Comparison of ENCODE assay signal across 7 mouse cellular contexts in genomic region chr2:125723408-125724085, GRCm38 (mm10). TPM values are rescaled to one million over a fixed set of nuclear protein-coding genes. Genes with fewer than 3 reads are reported as not detected.
DNase-seq lines count a peak whose midpoint lies in the region; TF ChIP-seq lines count a peak whose summit lies in the region.

No protein-coding gene starts in this region.

- H3K4me1 ChIP-seq in ES-E14 (ENCODE audit: control insufficient read depth in 2 of 2, insufficient read depth in 2 of 2, low read length in 2 of 2, poor library complexity in 1 of 2), result peaks cover 0 to 11% of the 10 kb centered on the region in 2 experiments; a peak in 2 of 4 replicates
- H3K4me1 ChIP-seq in bone marrow, adult 2 months (ENCODE audit: control insufficient read depth, insufficient read depth, low read length), result peaks cover 1% of the 10 kb centered on the region
- H3K4me1 ChIP-seq in embryonic fibroblast, embryonic 13.5 days (ENCODE audit: control insufficient read depth, insufficient read depth, low read length), result 0 out of 2 replicates have a peak, but pooled peaks cover 7% of the 10 kb centered on the region

- intact Hi-C loops in heart, postnatal 36 days (cut with DNase I), result loop anchor here (10.0 kb wide), 1 partner anchor 469 kb away; no protein-coding TSS in a partner anchor

- no peak overlapping the region for H3K27ac ChIP-seq in ES-E14 (ENCODE audit: insufficient read depth, low read depth, low read length, poor library complexity, severe bottlenecking)
- no peak overlapping the region for H3K27ac ChIP-seq in bone marrow, adult 2 months (ENCODE audit: control insufficient read depth, insufficient read depth, low read depth, low read length, poor library complexity)
- no peak overlapping the region for H3K27ac ChIP-seq in embryonic fibroblast, embryonic 13.5 days (ENCODE audit: insufficient read depth, low read length)

- no peak overlapping the region for H3K9ac ChIP-seq in ES-E14 (ENCODE audit: insufficient read depth, low read depth, low read length, poor library complexity, severe bottlenecking)

- in situ Hi-C loops in ES-E14 (cut with MboI; ENCODE audit: low sequenced_read_pairs in 2 of 2, unreplicated experiment in 2 of 2), result no loop called here

- no peaks in the 10 kb centered on the region for H3K9me3 ChIP-seq in ES-E14 (ENCODE audit: control insufficient read depth, insufficient read depth, low read depth, low read length)

- H3K4me3 ChIP-seq in ES-E14 (ENCODE audit: insufficient read depth in 1 of 2, low read depth in 1 of 2, low read length in 2 of 2, poor library complexity in 1 of 2, severe bottlenecking in 1 of 2), result peak overlapping the region; percentile 42 to 53
- H3K4me3 ChIP-seq in bone marrow, adult 2 months (replicated peaks; ENCODE audit: control insufficient read depth, low read depth, low read length), result no peak overlapping the region
- peak overlapping the region; percentile 58 for H3K4me3 ChIP-seq in embryonic fibroblast, embryonic 13.5 days (ENCODE audit: insufficient read depth, low read length)

- no peaks in the 10 kb centered on the region for H3K36me3 ChIP-seq in ES-E14 (ENCODE audit: control insufficient read depth, insufficient read depth, low read length, poor library complexity, severe bottlenecking)

- WGBS in bone marrow, adult 2 months, result under 1% methylated on average over 34 of the region's 34 CpGs

- TF ChIP-seq POLR2A in bone marrow, adult 2 months (IDR thresholded peaks at IDR 0.05; ENCODE audit: borderline replicate concordance, control insufficient read depth, low read depth, low read length), result no peak
- no peak for TF ChIP-seq POLR2A in embryonic fibroblast, embryonic 13.5 days (IDR thresholded peaks at IDR 0.05; ENCODE audit: low read depth, low read length)

- 0 out of 2 replicates have a peak, but pooled peaks have one; percentile 8 for TF ChIP-seq CTCF in bone marrow, adult 2 months (IDR thresholded peaks at IDR 0.05; ENCODE audit: control insufficient read depth, insufficient read depth, low read length)
- TF ChIP-seq CTCF in embryonic fibroblast, embryonic 13.5 days (IDR thresholded peaks at IDR 0.05; ENCODE audit: borderline replicate concordance, insufficient read depth, low read length), result no peak

- no peak for DNase-seq in ES-E14 (ENCODE audit: low read depth, low spot score)
- DNase-seq in heart, postnatal 36 days, result peak; percentile 47 to 60
- DNase-seq in kidney, postnatal 4 days, result peak; percentile 68 to 77
- DNase-seq in lung, postnatal 36 days, result peak; percentile 62
- DNase-seq in right cerebral cortex, postnatal 10 days (ENCODE audit: low spot score in 2 of 2), result peak; percentile 68 to 70

TF ChIP-seq in ES-E14, 5 proteins besides CTCF, POLR2A, EP300 and RAD21:
- no peak for TF ChIP-seq CHD2 (IDR thresholded peaks at IDR 0.05; ENCODE audit: low read depth, low read length)
- TF ChIP-seq ZC3H11A (IDR thresholded peaks at IDR 0.05; ENCODE audit: borderline replicate concordance, low read depth, low read length), result no peak
- TF ChIP-seq MAFK (IDR thresholded peaks at IDR 0.05; ENCODE audit: insufficient read depth, low read depth, low read length), result no peak

RNA-seq across cellular contexts. Expression of gene Shc4, which starts 0.4 kb away (rescaled TPM):
- 0.79 and 1.1 TPM in 2 replicates for total RNA-seq in ES-E14 (2012; rRNA removed)
- polyA plus RNA-seq in bone marrow, adult 2 months (2011; ENCODE audit: insufficient read depth, insufficient read length, low replicate concordance, missing spikeins), result 0.34 TPM in 1 of 2 replicates, not detected in the other
- polyA plus RNA-seq in embryonic fibroblast, embryonic 13.5 days (2011; ENCODE audit: insufficient read length, low read depth, missing spikeins), result 2.9 and 3.7 TPM in 2 replicates
- total RNA-seq in heart, postnatal 36 days (2021), result under 1 TPM; 0.42 to 0.51 TPM

RNA-seq across cellular contexts. Expression of gene Eid1, which starts 50.7 kb away (rescaled TPM):
- 12.5 and 23.6 TPM in 2 replicates for total RNA-seq in ES-E14 (2012; rRNA removed)
- 52.8 and 67.1 TPM in 2 replicates for polyA plus RNA-seq in bone marrow, adult 2 months (2011; ENCODE audit: insufficient read depth, insufficient read length, low replicate concordance, missing spikeins)
- 115 and 131 TPM in 2 replicates for polyA plus RNA-seq in embryonic fibroblast, embryonic 13.5 days (2011; ENCODE audit: insufficient read length, low read depth, missing spikeins)
- 10 to 100 TPM; 52.2 to 58.0 TPM for total RNA-seq in heart, postnatal 36 days (2021)

RNA-seq across cellular contexts. Expression of gene Secisbp2l, which starts 59.1 kb away (rescaled TPM):
- 11.7 and 14.9 TPM in 2 replicates for total RNA-seq in ES-E14 (2012; rRNA removed)
- polyA plus RNA-seq in bone marrow, adult 2 months (2011; ENCODE audit: insufficient read depth, insufficient read length, low replicate concordance, missing spikeins), result 14.1 and 14.3 TPM in 2 replicates
- 43.8 and 46.4 TPM in 2 replicates for polyA plus RNA-seq in embryonic fibroblast, embryonic 13.5 days (2011; ENCODE audit: insufficient read length, low read depth, missing spikeins)
- 10 to 100 TPM; 28.1 to 30.0 TPM for total RNA-seq in heart, postnatal 36 days (2021)
